Mouse (Mus musculus) ES-Bruce4 (cell line): ENCODE measurements at regions not wholly inside any gene's neighbourhood (a gene's known extent, or its start where the extent isn't known, plus 50 kb on each side); places are given as distances from the start of the nearest gene placed in this dataset.

ENCODE experiments used
- H3K27ac ChIP-seq: 2 replicates; pipeline ENCODE4 v1.5.1; 2012; ENCODE audit warnings: low read length, inconsistent platforms; ENCODE audit not compliant: insufficient read depth
- H3K27me3 ChIP-seq: 2 replicates; pipeline ENCODE4 v1.6.1; 2012; ENCODE audit warnings: mild to moderate bottlenecking, low read length, inconsistent platforms; ENCODE audit not compliant: control insufficient read depth, poor library complexity, insufficient read depth, severe bottlenecking
- H3K36me3 ChIP-seq: 2 replicates; pipeline ENCODE4 v1.6.1; 2012; ENCODE audit warnings: inconsistent platforms, mild to moderate bottlenecking, low read length, moderate library complexity; ENCODE audit not compliant: control insufficient read depth, poor library complexity, insufficient read depth, severe bottlenecking
- H3K4me1 ChIP-seq: one replicate; pipeline ENCODE4 v1.8.1; 2011; ENCODE audit warnings: low read length; ENCODE audit not compliant: control insufficient read depth, insufficient read depth
- H3K4me3 ChIP-seq: 2 replicates; pipeline ENCODE4 v1.5.1; 2011; ENCODE audit warnings: low read depth, mild to moderate bottlenecking, low read length
- H3K9ac ChIP-seq: 2 replicates; pipeline ENCODE4 v1.6.1; 2012; ENCODE audit warnings: low read depth, mild to moderate bottlenecking, inconsistent platforms; ENCODE audit not compliant: poor library complexity, severe bottlenecking
- H3K9me3 ChIP-seq: replicated peaks from 2 replicates; pipeline ENCODE4 v1.6.1; 2012; ENCODE audit warnings: mild to moderate bottlenecking, low read length, inconsistent platforms; ENCODE audit not compliant: control insufficient read depth, poor library complexity, insufficient read depth, severe bottlenecking
- CTCF ChIP-seq: IDR thresholded peaks from one replicate; pipeline ENCODE4 v1.8.1; 2011; ENCODE audit warnings: low read depth, low read length
- EP300 ChIP-seq: IDR thresholded peaks from 2 replicates; pipeline ENCODE4 v1.6.1; 2011; ENCODE audit warnings: low read depth, low read length; ENCODE audit not compliant: insufficient read depth
- POLR2A ChIP-seq: IDR thresholded peaks from one replicate; pipeline ENCODE4 v1.8.1; 2011; ENCODE audit warnings: low read length; ENCODE audit not compliant: insufficient read depth

- Histone ChIP-seq H3K4me3 (no peak overlapping the region), H3K27ac (no peak overlapping the region), H3K36me3 (no peaks in the 10 kb centered on the region), H3K9me3 (no peaks in the 10 kb centered on the region), H3K27me3 (no peaks in the 10 kb centered on the region), H3K9ac (no peak overlapping the region), H3K4me1 (no peaks in the 10 kb centered on the region)
- TF ChIP-seq CTCF, result no peak
- TF ChIP-seq POLR2A, result no peak
- TF ChIP-seq EP300, result no peak
These were observed 143.0 kb upstream of the Maf start for GRCm38 (mm10) chr8:115850552-115850951.

- Histone ChIP-seq H3K4me1 (no peaks in the 10 kb centered on the region), H3K27ac (no peak overlapping the region)
These were observed 125.8 kb upstream of the Maf start for GRCm38 (mm10) chr8:115833391-115833790.

GRCm38 (mm10) chr8:115831675-115832074 lies 124.1 kb upstream of the Maf start:
- H3K4me3 ChIP-seq, result no peak overlapping the region
- H3K27ac ChIP-seq, result no peak overlapping the region
- no peak for TF ChIP-seq POLR2A
- no peak for TF ChIP-seq CTCF
- TF ChIP-seq EP300, result no peak
- no peaks in the 10 kb centered on the region for H3K9me3 ChIP-seq
- no peaks in the 10 kb centered on the region for H3K36me3 ChIP-seq
- no peaks in the 10 kb centered on the region for H3K4me1 ChIP-seq
- no peak overlapping the region for H3K9ac ChIP-seq
- no peaks in the 10 kb centered on the region; the same call in none of the 2 replicates for H3K27me3 ChIP-seq

More at GRCm38 (mm10) chr8:115833391-115833790, 125.8 kb upstream of the Maf start:
- H3K9me3 ChIP-seq, result no peaks in the 10 kb centered on the region
- TF ChIP-seq POLR2A (no peak), CTCF (no peak), EP300 (no peak)
- H3K9ac ChIP-seq, result no peak overlapping the region
- no peak overlapping the region for H3K4me3 ChIP-seq
- H3K27me3 ChIP-seq, result no peaks in the 10 kb centered on the region; the same call in none of the 2 replicates
- no peaks in the 10 kb centered on the region for H3K36me3 ChIP-seq

- Histone ChIP-seq H3K4me3 (no peak overlapping the region), H3K4me1 (no peaks in the 10 kb centered on the region), H3K9me3 (no peaks in the 10 kb centered on the region), H3K9ac (no peak overlapping the region), H3K36me3 (no peaks in the 10 kb centered on the region), H3K27me3 (no peaks in the 10 kb centered on the region; the same call in none of the 2 replicates), H3K27ac (no peak overlapping the region)
- TF ChIP-seq POLR2A (no peak), CTCF (no peak), EP300 (no peak)
These were observed 122.5 kb upstream of the Maf start for GRCm38 (mm10) chr8:115830012-115830662.

- Histone ChIP-seq H3K4me3 (no peak overlapping the region), H3K9me3 (no peaks in the 10 kb centered on the region), H3K9ac (no peak overlapping the region), H3K27ac (no peak overlapping the region), H3K4me1 (no peaks in the 10 kb centered on the region), H3K36me3 (no peaks in the 10 kb centered on the region), H3K27me3 (no peaks in the 10 kb centered on the region; the same call in none of the 2 replicates)
- TF ChIP-seq CTCF (no peak), POLR2A (no peak), EP300 (no peak)
These were observed 118.9 kb upstream of the Maf start for GRCm38 (mm10) chr8:115826516-115826915.

GRCm38 (mm10) chr8:115825899-115826502 lies 118.4 kb upstream of the Maf start:
- no peaks in the 10 kb centered on the region for H3K9me3 ChIP-seq
- no peaks in the 10 kb centered on the region for H3K4me1 ChIP-seq
- H3K36me3 ChIP-seq, result no peaks in the 10 kb centered on the region
- H3K27me3 ChIP-seq, result no peaks in the 10 kb centered on the region; the same call in none of the 2 replicates
- no peak overlapping the region for H3K4me3 ChIP-seq
- TF ChIP-seq POLR2A, result no peak
- TF ChIP-seq CTCF, result no peak
- TF ChIP-seq EP300, result no peak
- H3K27ac ChIP-seq, result no peak overlapping the region
- H3K9ac ChIP-seq, result no peak overlapping the region
